Mouse (Mus musculus): ENCODE measurements around the gene Igll1.

- TF ChIP-seq MAX (IDR thresholded peaks at IDR 0.05) (no peak), CTCF (IDR thresholded peaks at IDR 0.05; ENCODE audit: control insufficient read depth, insufficient read depth, insufficient read length) (no peak), MYOD1 (IDR thresholded peaks at IDR 0.05; ENCODE audit: control insufficient read depth, insufficient read length, low read depth) (no peak), MYOG (IDR thresholded peaks at IDR 0.05; ENCODE audit: control insufficient read depth, extremely low read depth, insufficient read length) (no peak), CEBPB (IDR thresholded peaks at IDR 0.05; ENCODE audit: low read depth) (no peak), USF1 (IDR thresholded peaks at IDR 0.05; ENCODE audit: low read depth) (no peak)
Observed at GRCm38 (mm10) chr16:16865696-16866561, 2.1 kb upstream of the Igll1 start.
